Mouse (Mus musculus) heart, postnatal 14 days (tissue): ENCODE results near the gene Ly75. TPM values are rescaled to one million over a fixed set of nuclear protein-coding genes. Genes with fewer than 3 reads are reported as not detected.

ENCODE experiments used
- DNase-seq, 2 experiments: peaks; one replicate each; pipeline ENCODE4 v3.0.0; 2021 to 2022
- intact Hi-C: fragments of 180-260 bp; cut with DNase I; formaldehyde crosslinking; loops from one replicate; pipeline ENCODE4 v1.15.1; 2025
- total RNA-seq, 2 experiments: library from RNA; stranded (reverse); gene quantifications; 2 replicates each; pipeline ENCODE4 v1.2.3; 2021

Gene Ly75
- total RNA-seq, 2 experiments from 2014 or later = 0.84 to 2.2 TPM

DNA sequence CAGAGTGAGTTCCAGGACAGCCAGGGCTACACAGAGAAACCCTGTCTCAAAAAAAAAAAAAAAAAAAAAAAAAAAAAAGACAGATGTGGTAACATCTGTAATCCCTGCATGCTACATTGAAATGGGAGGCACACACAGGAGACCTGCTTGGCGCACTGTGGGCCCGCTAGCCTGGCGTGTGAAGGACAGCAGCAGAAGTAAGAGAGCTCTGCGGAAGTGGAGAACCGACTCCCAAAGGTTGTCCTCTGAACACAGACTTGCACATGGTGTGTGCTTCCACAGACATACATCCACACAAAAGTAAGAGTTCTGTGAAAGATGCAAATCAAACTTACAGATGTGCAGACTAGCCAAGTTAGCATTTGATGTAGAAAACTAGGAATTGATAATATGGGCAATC lies 123.9 kb downstream of the Ly75 start:
- intact Hi-C loops = loop anchor here (5.0 kb wide), 1 partner anchor 158 kb away; no protein-coding TSS in a partner anchor
- DNase-seq = no peak

DNA sequence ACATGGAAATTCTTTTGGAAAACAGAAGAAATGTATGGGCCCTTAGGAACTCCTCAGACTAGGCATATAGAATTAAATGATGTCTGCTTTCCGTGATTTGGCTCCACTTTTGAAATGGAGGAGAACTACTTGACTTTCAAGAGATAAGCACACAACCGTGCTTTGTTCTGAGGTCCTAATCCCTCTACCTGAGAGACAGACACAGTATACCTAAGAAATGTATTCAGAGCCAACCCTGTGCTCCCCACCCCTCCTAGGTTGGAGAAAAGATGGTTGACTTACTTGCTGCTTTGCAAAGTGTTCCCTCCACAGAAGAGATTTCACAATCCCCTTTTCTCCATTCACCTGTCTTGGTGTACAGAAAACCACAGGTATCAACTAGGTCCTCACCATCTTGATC lies 126.4 kb downstream of the Ly75 start:
- intact Hi-C loops = loop anchor here (5.0 kb wide), 1 partner anchor 161 kb away; no protein-coding TSS in a partner anchor
- no peak for DNase-seq

DNA sequence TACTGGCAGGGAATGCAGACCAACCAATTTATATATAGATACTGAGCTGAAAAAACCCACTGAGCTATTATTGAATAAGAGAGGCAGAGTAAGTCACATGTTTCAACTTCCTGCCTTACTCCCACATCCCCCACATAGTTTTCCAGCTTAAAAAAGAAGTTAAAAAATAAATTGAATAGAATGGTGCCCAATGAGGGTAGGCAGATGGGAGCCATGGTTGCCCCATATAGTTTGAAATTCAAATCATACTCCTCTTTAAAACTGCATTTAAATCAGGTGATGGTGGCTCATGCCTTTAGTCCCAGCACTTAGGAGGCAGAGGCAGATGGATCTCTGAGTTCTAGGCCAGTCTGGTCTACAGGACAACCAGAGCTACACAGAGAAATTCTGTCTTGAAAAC lies 129.6 kb downstream of the Ly75 start:
- DNase-seq = no peak
- intact Hi-C loops = no loop called here

DNA sequence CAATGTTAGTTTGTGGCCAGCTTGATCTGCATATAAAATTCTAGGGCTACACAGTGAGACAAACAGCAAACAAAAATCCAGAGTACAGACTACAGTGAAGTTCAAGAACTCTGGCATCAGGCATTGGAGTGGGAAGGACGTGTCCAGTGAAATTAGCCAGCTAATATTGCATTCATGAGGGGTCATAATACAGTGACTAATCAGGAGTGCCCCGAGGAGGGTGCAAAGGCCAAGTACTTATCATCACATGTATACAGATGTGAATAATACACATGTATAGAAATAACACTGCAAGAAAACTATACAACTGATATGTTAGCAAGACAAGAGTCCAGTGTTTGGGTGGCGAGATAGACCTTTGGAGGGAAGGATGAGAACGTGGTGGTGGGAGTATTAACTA lies 130.3 kb downstream of the Ly75 start:
- DNase-seq = no peak
- intact Hi-C loops = no loop called here

Other genes with a start within 250 kb of the Ly75 start
- 10 to 100 TPM; 44.6 to 54.8 TPM for gene Baz2b, start 173.5 kb downstream of the Ly75 start, total RNA-seq
- 10 to 100 TPM; 33.9 to 37.7 TPM for gene March7, start 173.4 kb downstream of the Ly75 start, total RNA-seq
- gene Cd302, start 98.8 kb downstream of the Ly75 start, total RNA-seq = 10 to 100 TPM; 11.0 to 11.7 TPM
- 1 to 10 TPM; 1.8 to 3.1 TPM for gene Pla2r1, start 170.0 kb upstream of the Ly75 start, total RNA-seq